Mouse (Mus musculus): Measurements from ENCODE around the gene Nfia.

- TF ChIP-seq CTCF (IDR thresholded peaks at IDR 0.05; ENCODE audit: low read depth, low read length) (no peak), GATA1 (IDR thresholded peaks at IDR 0.05; ENCODE audit: borderline replicate concordance, low read length) (no peak), GATA2 (IDR thresholded peaks at IDR 0.05; ENCODE audit: borderline replicate concordance, low read depth, low read length) (no peak), POLR2AphosphoS5 (IDR thresholded peaks at IDR 0.05; ENCODE audit: insufficient replicate concordance, low read depth, low read length) (no peak)
Observed at GRCm38 (mm10) chr4:97851698-97852097, 79.2 kb downstream of the Nfia start.

Data from G1E (cell line).